Mouse (Mus musculus) MEL (cell line): ENCODE data around the gene C1ra.

ENCODE experiments used
- CTCF ChIP-seq, 3 experiments: IDR thresholded peaks in 2 of 3; conservative IDR thresholded peaks in 1 of 3; 2 replicates each; pipeline ENCODE4 v1.5.1; 2011 to 2012; ENCODE audit warnings: low read length in 3 of 3, low read depth in 2 of 3, mild to moderate bottlenecking in 2 of 3, improper control_type of control experiment in 1 of 3, inconsistent platforms in 1 of 3, mixed read lengths in 1 of 3, moderate library complexity in 1 of 3; ENCODE audit not compliant: control insufficient read depth in 1 of 3, insufficient read depth in 1 of 3, poor library complexity in 1 of 3, severe bottlenecking in 1 of 3
- EP300 ChIP-seq, 2 experiments: IDR thresholded peaks; 2 replicates each; pipeline ENCODE4 v1.6.1; 2011; ENCODE audit warnings: improper control_type of control experiment in 2 of 2, low read length in 2 of 2, low read depth in 1 of 2, mild to moderate bottlenecking in 1 of 2
- POLR2A ChIP-seq, 2 experiments: IDR thresholded peaks; 2 replicates each; pipeline ENCODE4 v1.6.1; 2011 to 2012; ENCODE audit warnings: low read length in 2 of 2, mild to moderate bottlenecking in 2 of 2, control low read depth in 1 of 2, improper control_type of control experiment in 1 of 2, low read depth in 1 of 2, moderate library complexity in 1 of 2; ENCODE audit not compliant: control insufficient read depth in 1 of 2, insufficient read depth in 1 of 2, poor library complexity in 1 of 2
- RAD21 ChIP-seq: IDR thresholded peaks from 2 replicates; pipeline ENCODE4 v1.6.1; 2011; ENCODE audit warnings: mild to moderate bottlenecking, low read depth, low read length, improper control_type of control experiment
- ZKSCAN1 ChIP-seq: IDR thresholded peaks from 2 replicates; pipeline ENCODE4 v1.6.1; 2012; ENCODE audit warnings: low read depth, mild to moderate bottlenecking, inconsistent platforms, low read length, improper control_type of control experiment, moderate library complexity

GRCm38 (mm10) chr6:124527881-124528280, 15.7 kb downstream of the C1ra start:
- TF ChIP-seq EP300 (IDR thresholded peaks at IDR 0.05; ENCODE audit: low read depth in 1 of 2, low read length in 2 of 2) (no peak), CTCF (IDR thresholded peaks at IDR 0.05 in 2 of 3, conservative IDR thresholded peaks at IDR 0.05 in 1 of 3; ENCODE audit: control insufficient read depth in 1 of 3, insufficient read depth in 1 of 3, low read depth in 2 of 3, low read length in 3 of 3, poor library complexity in 1 of 3, severe bottlenecking in 1 of 3) (no peak), RAD21 (no peak), POLR2A (IDR thresholded peaks at IDR 0.05; ENCODE audit: control insufficient read depth in 1 of 2, insufficient read depth in 1 of 2, low read depth in 1 of 2, low read length in 2 of 2, poor library complexity in 1 of 2) (no peak), ZKSCAN1 (no peak)
